Mouse (Mus musculus): ENCODE data around the gene Smim6. TPM values are rescaled to one million over a fixed set of nuclear protein-coding genes. Genes with fewer than 3 reads are reported as not detected.

The Smim6 gene
- polyA plus RNA-seq, 1 experiment, result 17.8 TPM

DNA sequence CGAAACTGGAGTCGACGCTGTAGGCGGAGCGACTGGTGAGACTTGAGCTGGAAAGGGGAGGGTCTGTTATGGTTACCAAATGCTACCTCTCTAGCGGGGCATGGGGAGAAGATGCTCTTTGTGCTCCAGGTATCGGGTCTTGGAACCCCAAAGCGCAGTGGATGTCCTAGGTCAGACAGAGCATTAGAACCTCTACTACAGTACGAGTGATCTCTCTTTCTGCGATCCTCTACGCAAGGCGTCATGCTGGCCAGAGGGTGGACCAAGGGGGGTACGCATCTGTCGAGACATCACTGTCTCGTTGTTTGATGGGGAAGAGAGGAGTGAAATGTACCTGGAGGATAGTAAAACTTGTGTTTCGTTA, 21.9 kb downstream of the Smim6 start:
- DNase-seq (ENCODE audit: low spot score), result no peak

DNA sequence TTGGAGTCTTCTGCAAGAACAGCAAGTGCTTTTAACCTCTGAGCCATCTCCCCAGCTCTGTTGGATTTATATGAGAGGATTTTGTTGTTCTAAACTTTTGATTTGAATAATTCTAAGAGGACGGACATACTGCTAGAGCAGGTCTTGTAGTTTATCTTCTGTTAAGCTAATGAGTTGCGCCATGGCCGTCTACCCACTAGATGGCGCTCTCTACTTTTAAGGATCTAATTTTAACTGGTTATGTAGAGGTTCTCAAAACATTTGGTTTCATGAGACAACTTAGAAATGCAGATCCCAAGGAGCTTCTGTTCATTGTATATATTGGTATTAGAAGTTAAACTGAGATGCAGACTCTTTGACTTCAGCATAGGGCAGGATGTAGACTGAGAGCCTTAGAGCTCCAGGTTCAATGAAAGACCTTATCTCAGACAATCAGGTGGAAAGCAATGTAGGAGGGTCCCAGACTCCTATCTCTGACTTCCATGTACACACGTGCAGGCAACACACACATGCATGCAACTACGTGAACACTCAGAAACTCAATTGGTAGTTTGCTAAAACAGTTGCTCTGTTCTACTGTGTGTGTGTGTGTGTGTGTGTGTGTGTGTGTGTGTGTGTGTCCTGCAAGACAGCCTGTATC, 28.0 kb downstream of the Smim6 start:
- no peak for DNase-seq (ENCODE audit: low spot score)

GRCm38 (mm10) chr11:115941980-115942379, 30.2 kb downstream of the Smim6 start:
- DNase-seq (ENCODE audit: low spot score), result no peak

GRCm38 (mm10) chr11:115945247-115945646, 33.4 kb downstream of the Smim6 start:
- no peak for DNase-seq (ENCODE audit: low spot score)

- no peak for DNase-seq (ENCODE audit: low spot score)
These were observed 34.5 kb downstream of the Smim6 start for GRCm38 (mm10) chr11:115946221-115946828.

DNA sequence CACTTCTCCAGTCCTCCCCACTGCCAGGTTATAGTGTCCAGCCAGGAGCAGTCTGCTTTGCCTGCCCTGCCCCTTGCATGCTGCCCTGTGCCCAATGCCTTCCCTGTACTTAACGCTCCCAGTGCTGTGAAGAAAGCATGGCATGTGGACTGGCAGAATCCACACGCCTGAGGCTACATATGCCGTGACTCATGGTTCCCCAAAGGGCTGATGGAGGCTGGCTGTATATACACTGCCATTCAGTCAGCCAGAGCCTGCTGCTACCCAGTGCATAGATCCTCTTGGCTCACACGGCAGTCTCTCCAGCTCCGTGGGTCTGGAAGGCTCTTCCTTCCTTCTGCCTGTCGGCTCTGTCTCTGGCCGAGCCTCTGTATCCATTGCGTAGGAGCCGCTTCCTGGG, 36.5 kb downstream of the Smim6 start:
- DNase-seq (ENCODE audit: low spot score), result no peak

DNA sequence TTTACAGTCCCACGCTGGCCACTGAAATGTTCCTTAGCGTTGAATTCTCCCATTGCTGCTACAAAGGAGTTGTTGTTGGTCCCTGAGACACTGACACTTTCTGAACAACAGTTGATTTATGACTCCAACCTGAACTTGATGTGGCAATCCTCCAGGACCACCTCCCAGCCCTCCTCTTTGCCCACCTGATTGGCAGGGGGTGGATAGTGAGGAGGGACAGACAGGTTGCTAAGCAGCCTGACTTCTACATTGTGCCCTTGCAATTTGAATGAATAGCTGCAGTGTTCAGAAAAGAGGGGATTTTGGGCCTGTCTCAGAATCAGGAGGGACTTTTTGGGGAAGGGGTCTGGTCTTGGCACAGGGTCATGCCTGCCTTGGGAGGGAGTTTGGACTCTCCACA, 38.9 kb downstream of the Smim6 start:
- DNase-seq (ENCODE audit: low spot score), result no peak

- no peak for DNase-seq (ENCODE audit: low spot score)
These were observed 42.9 kb downstream of the Smim6 start for GRCm38 (mm10) chr11:115954712-115955111.

DNA sequence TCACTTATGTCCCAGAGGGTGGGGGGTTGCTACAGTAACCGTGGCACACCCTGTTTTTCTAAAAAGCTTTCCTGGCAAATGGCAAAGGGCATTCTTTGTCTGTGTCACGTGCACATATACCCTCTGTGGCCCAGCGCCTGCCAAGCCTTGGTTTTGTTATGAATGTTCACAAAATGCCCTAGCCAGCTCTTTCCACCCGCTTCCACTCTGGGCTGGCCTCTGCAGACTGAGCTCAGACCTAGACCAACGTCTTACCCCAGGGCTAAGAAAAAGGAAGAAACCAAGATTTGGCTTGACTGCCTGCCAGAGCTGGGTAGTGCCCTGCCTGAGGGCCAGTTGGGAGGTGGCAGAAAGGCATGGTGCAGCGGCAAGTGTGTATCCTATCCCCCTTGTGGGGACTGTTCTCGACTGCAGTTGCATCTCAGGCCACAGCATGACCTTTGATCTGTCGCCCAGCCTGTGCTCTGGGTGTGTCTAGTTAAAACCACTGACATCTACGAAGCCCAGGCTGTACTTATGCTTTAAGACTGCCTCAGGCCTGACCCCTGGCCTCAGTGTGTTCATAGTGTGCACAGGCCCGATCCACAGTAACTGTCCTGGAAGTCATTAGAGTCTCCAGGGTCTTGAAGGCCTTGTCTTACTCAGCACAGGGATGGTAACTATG, 43.5 kb downstream of the Smim6 start:
- DNase-seq (ENCODE audit: low spot score), result no peak

DNA sequence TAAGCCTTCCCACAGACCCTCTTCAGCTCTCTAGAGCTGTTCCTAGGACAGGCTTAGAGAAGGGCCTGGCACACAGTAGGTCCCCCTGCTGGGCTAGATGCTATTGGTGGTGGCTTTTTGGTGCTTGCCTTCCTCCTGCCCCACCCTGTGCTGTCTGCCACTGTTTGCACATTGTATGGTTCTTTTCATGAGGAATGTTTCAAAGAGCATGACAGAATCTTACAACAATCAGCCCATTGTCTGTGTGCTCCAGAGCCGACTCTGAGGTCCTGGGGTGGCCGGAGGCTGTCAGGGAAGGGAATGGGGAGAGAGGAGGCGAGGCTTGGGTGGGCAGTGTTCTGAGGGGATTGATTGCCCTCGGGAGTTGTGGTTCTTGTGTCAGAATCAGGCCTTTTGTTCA, 44.6 kb downstream of the Smim6 start:
- DNase-seq (ENCODE audit: low spot score), result no peak

DNA sequence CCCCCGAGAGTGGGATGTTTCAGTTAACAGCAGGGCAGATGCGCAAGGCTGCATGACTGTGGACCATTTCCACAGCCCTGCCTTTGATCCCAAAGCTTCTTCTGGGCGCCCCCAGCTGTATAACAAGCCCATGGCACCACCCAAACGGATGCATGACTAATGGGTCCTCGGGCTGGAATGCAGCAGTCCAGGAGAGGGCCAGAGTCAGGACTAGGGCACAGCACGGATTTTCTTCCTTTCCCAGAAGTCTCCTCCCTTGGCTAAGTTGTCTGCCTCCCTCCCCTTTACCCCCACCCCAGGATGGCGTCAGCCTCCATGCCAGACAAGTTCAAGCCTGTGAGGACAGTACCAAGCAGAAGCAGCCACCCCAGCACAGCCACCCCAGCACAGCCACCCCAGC, 46.2 kb downstream of the Smim6 start:
- DNase-seq (ENCODE audit: low spot score), result no peak

DNA sequence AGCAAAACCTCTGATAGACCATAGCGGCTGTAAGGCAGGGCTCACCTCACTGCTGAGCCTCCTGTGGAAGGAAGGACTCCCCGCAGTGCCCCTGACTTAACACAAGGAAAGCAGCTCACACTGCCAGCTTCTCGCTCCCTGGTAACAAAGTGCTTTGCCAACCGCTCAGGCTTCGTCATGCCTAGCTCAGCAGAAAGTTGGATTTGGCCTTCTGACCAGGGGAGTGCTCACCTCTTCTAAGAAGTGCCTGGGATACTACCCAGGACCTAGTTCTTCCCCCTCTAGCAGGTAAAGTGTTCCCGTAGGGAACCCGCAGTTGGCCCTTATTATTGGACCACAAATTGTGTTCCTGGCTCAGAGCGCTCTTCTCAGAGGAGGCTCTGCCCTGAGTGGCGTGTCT, 47.2 kb downstream of the Smim6 start:
- no peak for DNase-seq (ENCODE audit: low spot score)

DNA sequence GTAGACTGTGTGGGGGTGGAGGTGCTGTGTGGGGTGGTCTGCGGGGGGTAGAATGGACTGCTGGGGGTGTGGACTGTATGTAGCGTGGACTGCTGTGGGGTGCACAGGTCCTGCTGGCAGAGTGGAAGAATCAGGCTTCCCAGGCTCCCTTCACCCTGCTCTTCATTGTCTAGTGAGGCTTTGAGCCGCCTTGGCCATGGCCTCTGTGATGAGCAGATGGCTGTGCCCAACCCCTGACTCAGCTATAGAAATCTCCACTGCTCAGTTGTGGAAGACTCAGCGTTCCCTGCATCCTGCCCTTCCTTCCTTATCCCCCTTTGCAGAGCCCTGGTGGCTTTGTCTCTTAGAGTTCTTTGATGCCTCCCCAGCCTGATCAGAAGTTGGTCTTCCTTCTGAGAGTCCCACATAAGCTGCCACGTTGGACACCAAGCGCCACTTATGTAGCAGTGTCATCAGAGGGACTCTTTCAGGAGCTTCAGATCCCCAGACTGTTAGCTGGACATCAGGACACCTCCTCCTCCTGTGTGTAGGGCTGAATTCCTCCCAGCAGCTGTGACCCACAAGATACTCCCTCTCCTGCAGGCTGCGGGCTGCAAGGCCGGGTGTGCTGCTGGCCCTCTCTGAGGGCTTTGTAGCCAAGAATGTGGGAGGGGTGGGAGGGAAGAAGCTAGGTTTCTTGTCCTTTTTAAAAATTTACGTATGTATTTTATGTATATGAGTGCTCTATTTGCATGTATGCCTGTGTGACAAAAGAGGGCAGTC, 51.0 kb downstream of the Smim6 start:
- DNase-seq (ENCODE audit: low spot score), result no peak

Other genes with a start within 250 kb of the Smim6 start
- gene Grb2, start 203.4 kb upstream of the Smim6 start, polyA plus RNA-seq (2012; rRNA removed), result 57.2 and 62.8 TPM in 2 replicates
- 20.8 and 25.9 TPM in 2 replicates for gene Tmem94, start 146.6 kb upstream of the Smim6 start, polyA plus RNA-seq (2012; rRNA removed)
- gene Caskin2, start 98.4 kb upstream of the Smim6 start, polyA plus RNA-seq (2012; rRNA removed), result 20.6 and 25.2 TPM in 2 replicates
- 18.7 and 21.4 TPM in 2 replicates for gene Tsen54, start 97.3 kb upstream of the Smim6 start, polyA plus RNA-seq (2012; rRNA removed)
- gene Llgl2, start 88.0 kb upstream of the Smim6 start, polyA plus RNA-seq (2012; rRNA removed), result 42.4 and 54.0 TPM in 2 replicates
- 0.44 and 0.65 TPM in 2 replicates for gene Myo15b, start 53.6 kb upstream of the Smim6 start, polyA plus RNA-seq (2012; rRNA removed)
- 7.0 and 10.4 TPM in 2 replicates for gene Smim5, start 12.1 kb upstream of the Smim6 start, polyA plus RNA-seq (2012; rRNA removed)
- gene Sap30bp, start 21.3 kb downstream of the Smim6 start, polyA plus RNA-seq (2012; rRNA removed), result 31.6 and 33.7 TPM in 2 replicates
- 26.4 and 29.5 TPM in 2 replicates for gene Recql5, start 21.5 kb downstream of the Smim6 start, polyA plus RNA-seq (2012; rRNA removed)
- gene Itgb4, start 62.7 kb downstream of the Smim6 start, polyA plus RNA-seq (2012; rRNA removed), result 24.7 and 35.7 TPM in 2 replicates
- gene Galk1, start 100.7 kb downstream of the Smim6 start, polyA plus RNA-seq (2012; rRNA removed), result 45.4 and 51.7 TPM in 2 replicates
- 374 and 394 TPM in 2 replicates for gene H3f3b, start 115.9 kb downstream of the Smim6 start, polyA plus RNA-seq (2012; rRNA removed)
- 23.3 and 23.7 TPM in 2 replicates for gene Unk, start 118.3 kb downstream of the Smim6 start, polyA plus RNA-seq (2012; rRNA removed)
- gene Unc13d, start 165.9 kb downstream of the Smim6 start, polyA plus RNA-seq (2012; rRNA removed), result 4.5 and 5.6 TPM in 2 replicates
- 119 and 147 TPM in 2 replicates for gene Wbp2, start 175.0 kb downstream of the Smim6 start, polyA plus RNA-seq (2012; rRNA removed)
- 33.1 and 40.7 TPM in 2 replicates for gene Trim47, start 215.2 kb downstream of the Smim6 start, polyA plus RNA-seq (2012; rRNA removed)
- 9.6 and 11.8 TPM in 2 replicates for gene Trim65, start 219.1 kb downstream of the Smim6 start, polyA plus RNA-seq (2012; rRNA removed)
- gene Mrpl38, start 226.9 kb downstream of the Smim6 start, polyA plus RNA-seq (2012; rRNA removed), result 21.4 and 29.3 TPM in 2 replicates